Mouse (Mus musculus) midbrain, embryonic 11.5 days (tissue): ENCODE data around the gene Cenpu. TPM values are rescaled to one million over a fixed set of nuclear protein-coding genes. Genes with fewer than 3 reads are reported as not detected.

Experiments
- ATAC-seq: fragments of 200-750 bp; cut with Nextera tagmentation; 2 replicates; pipeline ENCODE4 v1.8.0; 2017; ENCODE audit warnings: moderate TSS enrichment, moderate library complexity; ENCODE audit not compliant: low FRiP score
- DNase-seq: peaks from one replicate; pipeline ENCODE4 v3.0.0; 2015; ENCODE audit warnings: low spot score; ENCODE audit errors: missing footprints
- H3K27ac ChIP-seq: fragments of 300-500 bp; sonication (generic); 2 replicates; pipeline ENCODE4 v1.5.1; 2014; ENCODE audit warnings: low read depth, low read length
- H3K27me3 ChIP-seq: fragments of 300-500 bp; sonication (generic); 2 replicates; pipeline ENCODE4 v1.6.1; 2014; ENCODE audit warnings: mild to moderate bottlenecking, low read length, moderate library complexity, mixed read lengths; ENCODE audit not compliant: control insufficient read depth, insufficient read depth
- H3K36me3 ChIP-seq: fragments of 300-500 bp; sonication (generic); 2 replicates; pipeline ENCODE4 v1.6.1; 2014; ENCODE audit warnings: mild to moderate bottlenecking, low read length, moderate library complexity, mixed read lengths; ENCODE audit not compliant: control insufficient read depth, insufficient read depth
- H3K4me1 ChIP-seq: fragments of 300-500 bp; sonication (generic); 2 replicates; pipeline ENCODE4 v1.6.1; 2014; ENCODE audit warnings: low read length; ENCODE audit not compliant: control insufficient read depth, insufficient read depth
- H3K4me2 ChIP-seq: fragments of 300-500 bp; sonication (generic); 2 replicates; pipeline ENCODE4 v1.6.1; 2014; ENCODE audit warnings: mild to moderate bottlenecking, moderate library complexity
- H3K4me3 ChIP-seq: fragments of 300-500 bp; sonication (generic); 2 replicates; pipeline ENCODE4 v1.5.1; 2014; ENCODE audit warnings: low read depth, low read length
- H3K9ac ChIP-seq: fragments of 300-500 bp; sonication (generic); 2 replicates; pipeline ENCODE4 v1.6.1; 2014; ENCODE audit warnings: low read length
- H3K9me3 ChIP-seq: fragments of 300-500 bp; sonication (generic); 2 replicates; pipeline ENCODE4 v1.6.1; 2016; ENCODE audit warnings: low read length; ENCODE audit not compliant: control insufficient read depth
- WGBS: fragments of 180-500 bp; shearing (Covaris S2); extraction: QIAGEN DNeasy Blood & Tissue Kit; methylation state at CpG from one replicate; pipeline ENCODE4 v1.1.7; 2014; 5-methylcytosine and 5-hydroxymethylcytosine counted together
- polyA plus RNA-seq: library from polyadenylated mRNA; unstranded; fragments of >200 nt; fragmentation: Nextera tagmentation; extraction: Ambion mirVana; gene quantifications from 2 replicates; pipeline ENCODE4 v1.2.1, GENCODE M21; 2014

The Cenpu gene
- polyA plus RNA-seq, result 32.6 and 35.3 TPM in 2 replicates

- Histone ChIP-seq H3K4me2 (peak within 1 kb of the TSS; percentile 80), H3K27ac (0 out of 2 replicates have a peak within 1 kb of the TSS, but pooled peaks have one; percentile 27), H3K4me3 (peak within 1 kb of the TSS; percentile 74), H3K9me3 (no peaks in the 10 kb centered on the region), H3K9ac (peak within 1 kb of the TSS; percentile 67), H3K27me3 (no peaks in the 10 kb centered on the region), H3K36me3 (no peaks in the 10 kb centered on the region), H3K4me1 (peaks cover 10% of the 10 kb centered on the region)
- under 1% methylated on average over 50 of the region's 50 CpGs for WGBS
- DNase-seq, result peak; percentile 100
- peak; percentile 99 for ATAC-seq
Measured at GRCm38 (mm10) chr8:46551615-46552440, at the start of gene Cenpu. Gene Cenpu, plus strand, starts transcription at chr8:46552028.

- Histone ChIP-seq H3K9ac (no peak overlapping the region; the same call in 1 of the 2 replicates), H3K4me3 (no peak overlapping the region), H3K4me2 (peak overlapping the region; percentile 28), H3K9me3 (no peaks in the 10 kb centered on the region), H3K36me3 (no peaks in the 10 kb centered on the region), H3K27me3 (no peaks in the 10 kb centered on the region), H3K27ac (no peak overlapping the region), H3K4me1 (0 out of 2 replicates have a peak, but pooled peaks cover 3% of the 10 kb centered on the region)
- ATAC-seq (no peak), DNase-seq (peak; percentile 86)
- 19% methylated on average over 19 of the region's 19 CpGs for WGBS
Measured at GRCm38 (mm10) chr8:46502333-46503071, 49.3 kb upstream of the Cenpu start.

DNA sequence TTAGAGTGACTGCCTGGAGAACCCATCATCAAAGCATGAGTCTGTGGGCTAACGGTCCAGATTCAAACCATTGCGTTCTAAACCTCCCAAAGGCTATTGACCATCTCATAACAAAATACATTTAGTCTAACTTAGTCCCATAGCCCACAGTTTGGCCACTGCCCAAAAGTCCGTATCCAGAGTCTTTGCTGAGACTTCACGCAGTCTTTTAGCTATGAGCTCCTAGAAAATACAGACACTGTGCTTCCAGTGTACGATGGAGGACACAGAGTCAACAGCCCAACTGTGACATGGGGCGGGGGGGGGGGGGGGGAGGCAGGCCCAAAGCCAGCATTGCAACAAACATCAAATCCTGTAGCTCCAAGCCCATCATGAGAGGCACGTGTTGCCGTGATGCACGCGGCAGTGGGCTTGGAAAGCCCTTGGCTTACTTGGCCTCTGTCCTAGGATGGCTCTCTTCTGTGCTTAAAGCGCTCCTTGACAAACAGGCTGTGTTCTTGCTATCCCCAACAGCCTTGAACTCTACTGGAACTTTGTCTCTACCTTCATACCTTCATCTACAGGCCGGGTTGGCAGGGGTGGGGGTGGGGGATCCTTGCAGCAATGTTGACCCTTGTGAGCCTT lies 48.6 kb upstream of the Cenpu start:
- DNase-seq, result no peak
- Histone ChIP-seq H3K36me3 (no peaks in the 10 kb centered on the region), H3K4me1 (0 out of 2 replicates have a peak, but pooled peaks cover 3% of the 10 kb centered on the region), H3K27ac (no peak overlapping the region), H3K4me2 (peak overlapping the region; percentile 28), H3K27me3 (no peaks in the 10 kb centered on the region), H3K9ac (no peak overlapping the region), H3K4me3 (no peak overlapping the region), H3K9me3 (no peaks in the 10 kb centered on the region)
- WGBS, result 76% methylated on average over 12 of the region's 12 CpGs
- ATAC-seq, result no peak

GRCm38 (mm10) chr8:46504196-46504595 lies 47.6 kb upstream of the Cenpu start:
- no peaks in the 10 kb centered on the region for H3K27me3 ChIP-seq
- H3K4me2 ChIP-seq, result no peak overlapping the region
- WGBS, result 72% methylated on average over 3 of the region's 3 CpGs
- no peak for ATAC-seq
- no peak for DNase-seq
- 0 out of 2 replicates have a peak, but pooled peaks cover 3% of the 10 kb centered on the region for H3K4me1 ChIP-seq
- no peak overlapping the region for H3K9ac ChIP-seq
- H3K27ac ChIP-seq, result no peak overlapping the region
- H3K36me3 ChIP-seq, result no peaks in the 10 kb centered on the region
- H3K9me3 ChIP-seq, result no peaks in the 10 kb centered on the region
- no peak overlapping the region for H3K4me3 ChIP-seq

DNA sequence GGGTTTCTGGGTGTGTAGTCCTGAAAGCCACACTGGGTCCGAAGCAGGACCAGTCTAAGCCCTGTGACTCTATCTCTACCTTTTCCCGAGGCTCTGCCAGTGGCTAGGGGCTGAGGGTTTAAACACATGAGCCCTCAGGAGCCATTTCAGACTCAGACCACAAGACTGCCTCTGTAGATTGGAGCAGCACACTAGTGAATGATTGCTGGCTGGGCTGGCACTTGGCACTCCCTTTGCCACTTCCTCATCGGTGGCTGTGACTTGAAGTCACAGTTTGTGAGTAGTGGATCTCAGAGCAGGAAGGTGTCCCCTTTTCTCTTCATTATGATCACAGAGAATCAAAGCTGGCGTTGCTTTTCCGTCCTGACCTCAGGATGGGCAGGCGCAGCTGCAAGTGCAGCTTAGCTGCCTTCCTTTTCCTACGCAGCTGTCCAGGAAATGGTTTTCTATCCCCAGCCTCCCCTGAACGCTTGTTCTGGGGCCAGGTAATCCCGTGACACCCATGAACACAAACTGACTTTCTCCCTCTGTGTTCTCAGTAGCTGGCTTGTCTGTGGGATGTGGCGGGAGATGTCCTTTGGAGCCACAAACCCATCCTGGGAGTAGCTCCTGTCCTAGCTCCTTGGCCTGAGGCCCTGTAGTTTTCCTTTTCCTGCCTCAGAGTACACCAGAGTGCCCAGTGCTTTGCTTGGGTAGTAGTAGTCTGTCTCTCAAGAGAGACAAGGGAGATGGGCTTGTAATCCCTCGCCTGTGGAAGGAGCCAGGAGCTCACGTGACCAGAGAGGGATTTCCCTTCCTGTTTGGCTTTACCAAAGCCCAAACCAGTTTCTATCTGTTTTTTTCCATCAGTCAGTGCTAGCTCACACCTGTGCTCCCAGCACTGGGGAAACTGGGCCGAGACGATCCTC lies 43.1 kb upstream of the Cenpu start:
- H3K9ac ChIP-seq, result no peak overlapping the region
- no peaks in the 10 kb centered on the region for H3K36me3 ChIP-seq
- no peak overlapping the region for H3K27ac ChIP-seq
- H3K4me1 ChIP-seq, result no peaks in the 10 kb centered on the region
- H3K4me3 ChIP-seq, result no peak overlapping the region
- ATAC-seq (no peak), DNase-seq (no peak)
- WGBS, result 85% methylated on average over 14 of the region's 14 CpGs
- no peaks in the 10 kb centered on the region for H3K27me3 ChIP-seq
- no peaks in the 10 kb centered on the region for H3K9me3 ChIP-seq
- no peak overlapping the region for H3K4me2 ChIP-seq

DNA sequence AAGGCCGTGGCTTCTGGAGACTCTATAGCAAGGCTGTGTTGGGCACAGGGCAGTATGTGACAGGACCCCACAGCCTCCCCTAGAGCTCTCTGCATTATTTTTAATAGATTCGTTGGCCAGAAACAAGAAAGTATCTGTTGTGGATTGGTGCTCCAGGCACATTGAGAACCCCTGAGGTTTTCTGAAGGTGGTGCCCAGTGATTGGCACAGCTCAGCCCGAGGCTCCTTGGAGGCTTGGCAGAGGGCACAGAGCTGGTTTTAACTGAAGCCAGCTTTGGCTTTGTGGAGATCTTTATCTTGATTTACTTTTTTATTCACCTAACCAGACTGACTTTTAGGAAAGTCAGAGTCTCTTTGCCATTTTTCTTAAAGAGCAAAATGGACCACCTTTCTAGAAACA lies 42.4 kb upstream of the Cenpu start:
- Histone ChIP-seq H3K36me3 (no peaks in the 10 kb centered on the region), H3K9me3 (no peaks in the 10 kb centered on the region), H3K4me1 (no peaks in the 10 kb centered on the region), H3K27me3 (no peaks in the 10 kb centered on the region), H3K9ac (no peak overlapping the region), H3K27ac (no peak overlapping the region), H3K4me2 (no peak overlapping the region), H3K4me3 (no peak overlapping the region)
- DNase-seq (no peak), ATAC-seq (no peak)
- WGBS, result 87% methylated on average over 3 of the region's 3 CpGs

DNA sequence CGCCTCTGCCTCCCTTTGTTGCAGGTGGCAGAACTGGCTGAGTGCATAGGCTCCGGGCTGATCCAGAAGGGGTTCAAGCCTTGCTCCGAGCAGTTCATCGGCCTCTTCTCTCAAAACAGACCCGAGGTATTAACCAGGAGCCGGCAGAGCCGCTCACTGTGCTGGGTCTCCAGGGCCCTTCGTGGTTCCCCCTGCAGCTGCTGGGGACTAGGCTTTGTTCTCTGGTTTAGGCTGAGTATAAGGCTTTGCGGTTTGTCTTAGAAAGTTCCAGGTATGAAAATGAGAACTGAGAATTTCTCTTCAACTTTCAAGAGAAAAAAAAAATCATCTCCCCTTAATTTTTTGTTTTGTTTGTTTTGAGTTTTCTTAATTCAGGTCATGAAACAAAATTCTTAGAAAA lies 40.5 kb upstream of the Cenpu start:
- DNase-seq, result no peak
- Histone ChIP-seq H3K27me3 (no peaks in the 10 kb centered on the region), H3K4me3 (no peak overlapping the region), H3K9me3 (no peaks in the 10 kb centered on the region), H3K27ac (no peak overlapping the region), H3K4me2 (no peak overlapping the region), H3K9ac (no peak overlapping the region), H3K4me1 (no peaks in the 10 kb centered on the region), H3K36me3 (no peaks in the 10 kb centered on the region)
- no peak for ATAC-seq
- WGBS, result 85% methylated on average over 9 of the region's 9 CpGs

- no peak overlapping the region for H3K4me2 ChIP-seq
- no peaks in the 10 kb centered on the region for H3K27me3 ChIP-seq
- H3K36me3 ChIP-seq, result no peaks in the 10 kb centered on the region
- H3K4me3 ChIP-seq, result no peak overlapping the region
- no peak overlapping the region for H3K27ac ChIP-seq
- no peaks in the 10 kb centered on the region for H3K9me3 ChIP-seq
- no peaks in the 10 kb centered on the region for H3K4me1 ChIP-seq
- 83% methylated on average over 8 of the region's 8 CpGs for WGBS
- H3K9ac ChIP-seq, result no peak overlapping the region
- DNase-seq (no peak), ATAC-seq (no peak)
Measured at GRCm38 (mm10) chr8:46512538-46512937, 39.3 kb upstream of the Cenpu start.
